Mouse (Mus musculus) brain, adult 10 weeks (tissue): Measurements from ENCODE around the gene Eef2. TPM values are rescaled to one million over a fixed set of nuclear protein-coding genes. Genes with fewer than 3 reads are reported as not detected.

Source experiments
- polyA plus RNA-seq: library from polyadenylated mRNA; stranded (reverse); fragments of 350-450 nt; fragmentation: Illumina TruSeq; extraction: RNeasy Lipid Tissue Mini Kit (QIAGEN cat#74804); gene quantifications from one replicate; pipeline ENCODE4 v1.2.3, GENCODE M21; 2015; ENCODE audit warnings: low read depth, low replicate concordance

The Eef2 gene
- 804 TPM for polyA plus RNA-seq

GRCm38 (mm10) chr10:81176466-81177271 lies at the start of gene Eef2:
TSS of gene Eef2 (plus strand) at chr10:81176631.

GRCm38 (mm10) chr10:81134966-81135681 lies 41.3 kb upstream of the Eef2 start, which contains the start of gene Zbtb7a:
TSS of gene Zbtb7a (plus strand) at chr10:81135220.

GRCm38 (mm10) chr10:81167200-81168086 lies 9.0 kb upstream of the Eef2 start, which contains the start of gene Pias4:
TSS of gene Pias4 (minus strand) at chr10:81167923.

GRCm38 (mm10) chr10:81182336-81183333 lies 6.2 kb downstream of the Eef2 start, which contains the start of gene Dapk3:
TSS of gene Dapk3 (plus strand) at chr10:81183005.

GRCm38 (mm10) chr10:81183805-81184204 lies 7.4 kb downstream of the Eef2 start, which contains the start of gene 4930442H23Rik:
TSS of gene 4930442H23Rik (minus strand) at chr10:81183849.

GRCm38 (mm10) chr10:81201807-81202758 lies 25.7 kb downstream of the Eef2 start, which contains the start of gene Nmrk2:
TSS of gene Nmrk2 (minus strand) at chr10:81202051.

GRCm38 (mm10) chr10:81230438-81231332 lies 54.3 kb downstream of the Eef2 start, which contains the start of gene Atcay:
TSS of gene Atcay (minus strand) at chr10:81230833.

Other genes with a start within 250 kb of the Eef2 start
- gene Gadd45b, start 246.6 kb upstream of the Eef2 start, polyA plus RNA-seq: 15.9 TPM
- 167 TPM for gene Gng7, start 161.7 kb upstream of the Eef2 start, polyA plus RNA-seq
- gene Diras1, start 151.0 kb upstream of the Eef2 start, polyA plus RNA-seq: 90.3 TPM
- 48.1 TPM for gene Slc39a3, start 139.2 kb upstream of the Eef2 start, polyA plus RNA-seq
- gene Sgta, start 116.5 kb upstream of the Eef2 start, polyA plus RNA-seq: 171 TPM
- gene Thop1, start 106.6 kb upstream of the Eef2 start, polyA plus RNA-seq: 39.4 TPM
- gene Creb3l3, start 77.8 kb upstream of the Eef2 start, polyA plus RNA-seq: 0.51 TPM
- gene Map2k2, start 70.7 kb upstream of the Eef2 start, polyA plus RNA-seq: 96.3 TPM
- gene Zbtb7a, start 41.4 kb upstream of the Eef2 start, polyA plus RNA-seq: 45.3 TPM
- 17.8 TPM for gene Pias4, start 8.7 kb upstream of the Eef2 start, polyA plus RNA-seq
- 65.2 TPM for gene Dapk3, start 6.4 kb downstream of the Eef2 start, polyA plus RNA-seq
- not detected for gene 4930442H23Rik, start 7.2 kb downstream of the Eef2 start, polyA plus RNA-seq
- gene Nmrk2, start 25.4 kb downstream of the Eef2 start, polyA plus RNA-seq: not detected
- 148 TPM for gene Atcay, start 54.2 kb downstream of the Eef2 start, polyA plus RNA-seq
- 39.4 TPM for gene Zfr2, start 56.5 kb downstream of the Eef2 start, polyA plus RNA-seq
- 194 TPM for gene Matk, start 76.3 kb downstream of the Eef2 start, polyA plus RNA-seq
- gene Mrpl54, start 90.3 kb downstream of the Eef2 start, polyA plus RNA-seq: 82.8 TPM
- 30.7 TPM for gene Apba3, start 90.3 kb downstream of the Eef2 start, polyA plus RNA-seq
- gene Tjp3, start 115.0 kb downstream of the Eef2 start, polyA plus RNA-seq: 0.57 TPM
- 246 TPM for gene Pip5k1c, start 116.3 kb downstream of the Eef2 start, polyA plus RNA-seq
- gene Cactin, start 144.5 kb downstream of the Eef2 start, polyA plus RNA-seq: 18.8 TPM
- gene Tbxa2r, start 152.1 kb downstream of the Eef2 start, polyA plus RNA-seq: 0.85 TPM
- 1.2 TPM for gene Gipc3, start 166.6 kb downstream of the Eef2 start, polyA plus RNA-seq
- gene Hmg20b, start 173.8 kb downstream of the Eef2 start, polyA plus RNA-seq: 24.4 TPM
- 19.9 TPM for gene Mfsd12, start 180.9 kb downstream of the Eef2 start, polyA plus RNA-seq
- not detected for gene 4930404N11Rik, start 189.2 kb downstream of the Eef2 start, polyA plus RNA-seq
- gene Fzr1, start 201.9 kb downstream of the Eef2 start, polyA plus RNA-seq: 48.4 TPM
- gene Dohh, start 207.8 kb downstream of the Eef2 start, polyA plus RNA-seq: 94.1 TPM
- gene Gm48551, start 207.8 kb downstream of the Eef2 start, polyA plus RNA-seq: 5.0 TPM
- 3.5 TPM for gene Gm48552, start 212.4 kb downstream of the Eef2 start, polyA plus RNA-seq
- gene Smim24, start 216.4 kb downstream of the Eef2 start, polyA plus RNA-seq: 2.5 TPM